Mouse (Mus musculus): ENCODE measurements around the gene Kif13a.

Gene Kif13a

DNA sequence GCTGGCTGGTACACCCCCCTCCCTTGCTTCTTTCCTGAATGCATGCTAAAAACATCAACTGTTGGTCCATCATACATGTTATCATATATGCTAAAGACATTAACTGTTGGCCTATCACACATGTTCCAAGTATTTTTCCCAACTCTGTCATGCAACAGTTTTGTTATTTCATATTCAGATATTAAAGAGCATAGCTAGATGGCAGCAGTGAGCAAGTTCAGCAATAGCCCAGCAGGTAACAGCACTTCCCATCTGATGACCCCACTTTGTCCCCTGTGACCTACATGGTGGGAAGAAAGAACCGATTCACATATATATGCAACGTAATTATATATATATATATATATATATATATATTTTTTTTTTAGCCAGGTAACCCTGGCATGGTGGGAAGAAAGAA is 91.1 kb downstream of the Kif13a start:
- DNase-seq (ENCODE audit: low spot score): peak; percentile 56

GRCm38 (mm10) chr13:46835351-46835750 is 94.3 kb downstream of the Kif13a start:
- DNase-seq (ENCODE audit: low spot score): no peak

DNA sequence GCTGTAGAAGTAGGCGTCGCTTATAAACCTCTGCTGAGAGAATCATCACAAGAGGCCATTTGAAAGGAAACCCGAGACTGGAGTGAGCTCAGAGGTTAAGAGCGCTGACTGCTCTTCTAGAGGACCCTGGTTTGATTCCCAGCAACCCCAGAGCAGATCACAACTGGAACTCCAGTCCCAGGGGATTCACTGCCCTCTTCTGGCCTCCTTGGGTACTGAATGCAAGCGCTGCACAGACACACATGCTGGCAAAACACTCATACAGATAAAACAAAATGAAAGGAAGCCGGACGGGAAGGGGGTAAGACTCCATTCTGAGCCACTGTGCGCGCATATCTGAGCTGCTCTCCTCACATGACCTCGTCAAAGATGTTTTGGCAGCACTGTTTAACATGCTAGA is 94.9 kb downstream of the Kif13a start:
- no peak for DNase-seq (ENCODE audit: low spot score)

- DNase-seq (ENCODE audit: low spot score): no peak
These were observed 96.1 kb downstream of the Kif13a start for GRCm38 (mm10) chr13:46833586-46833985.

- no peak for DNase-seq (ENCODE audit: low spot score)
These were observed 96.7 kb downstream of the Kif13a start for GRCm38 (mm10) chr13:46832956-46833355.

- DNase-seq (ENCODE audit: low spot score): no peak
These were observed 106.4 kb downstream of the Kif13a start for GRCm38 (mm10) chr13:46823271-46823670.

DNA sequence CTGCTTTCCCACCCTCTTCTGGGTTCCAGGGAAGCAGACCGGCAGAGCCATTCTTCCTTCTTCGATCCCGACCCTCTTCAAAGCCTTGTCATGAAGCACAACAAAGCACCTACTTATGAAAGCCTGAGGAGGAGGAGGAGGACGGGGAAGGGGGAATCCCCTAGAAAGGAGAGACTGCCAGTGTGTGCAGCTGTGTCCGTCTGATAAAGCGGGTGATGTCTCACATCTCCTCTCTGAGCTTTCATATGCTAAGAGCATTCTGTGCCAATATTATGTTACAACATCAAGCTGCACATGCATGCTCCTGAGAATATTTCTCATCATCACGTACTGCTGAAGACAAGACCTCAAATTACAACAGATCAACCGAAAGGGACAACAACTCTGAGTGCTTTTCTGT is 107.5 kb downstream of the Kif13a start:
- no peak for DNase-seq (ENCODE audit: low spot score)

DNA sequence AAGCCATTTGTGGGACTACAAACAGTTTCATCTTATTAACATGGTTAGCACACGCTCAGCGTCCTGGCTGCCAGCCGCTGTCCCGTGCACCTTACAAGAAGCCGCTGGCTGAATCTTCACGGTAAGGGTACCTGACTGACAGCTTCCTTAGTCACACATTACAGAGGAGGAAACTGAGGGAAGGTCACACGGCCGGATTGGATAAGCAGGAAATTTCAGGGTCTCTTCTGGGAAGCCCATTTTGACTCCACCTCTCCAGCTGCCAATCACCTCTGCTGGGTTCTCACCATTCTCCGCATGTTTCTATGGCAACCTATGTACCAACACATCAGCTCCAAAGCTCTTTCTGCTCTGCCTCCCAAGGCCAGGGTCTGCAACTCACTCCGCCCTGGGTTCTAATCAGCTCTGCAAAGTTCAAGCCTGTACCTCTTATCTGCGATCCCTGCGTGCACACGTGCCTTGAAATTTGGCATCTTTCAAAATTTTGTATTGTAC is 109.9 kb downstream of the Kif13a start:
- DNase-seq (ENCODE audit: low spot score): no peak

GRCm38 (mm10) chr13:46819202-46819728 is 110.4 kb downstream of the Kif13a start:
- no peak for DNase-seq (ENCODE audit: low spot score)

GRCm38 (mm10) chr13:46818374-46818773 is 111.3 kb downstream of the Kif13a start:
- DNase-seq (ENCODE audit: low spot score): no peak

- peak; percentile 56 for DNase-seq (ENCODE audit: low spot score)
These were observed 117.0 kb downstream of the Kif13a start for GRCm38 (mm10) chr13:46812648-46813184.

- no peak for DNase-seq (ENCODE audit: low spot score)
These were observed 118.0 kb downstream of the Kif13a start for GRCm38 (mm10) chr13:46811696-46812095.

DNA sequence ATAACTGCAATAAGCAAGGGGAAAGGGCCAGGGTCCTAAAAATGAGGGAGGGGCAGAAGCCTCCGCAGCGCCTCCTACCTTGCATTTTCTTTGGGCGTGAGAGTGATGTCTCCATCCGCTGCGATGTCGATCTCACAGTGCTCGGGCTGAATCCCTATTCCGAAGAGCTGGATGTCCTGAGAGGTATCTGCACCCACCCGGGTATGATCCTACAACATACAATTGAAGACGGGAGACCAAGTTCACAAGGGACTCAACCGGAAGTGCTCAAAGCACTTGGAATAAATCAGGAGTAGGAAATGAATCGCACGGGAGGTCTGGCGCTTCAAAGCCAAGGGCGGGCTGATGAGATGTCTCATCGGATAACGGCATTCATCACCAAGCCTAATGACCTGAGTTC is 119.1 kb downstream of the Kif13a start:
- DNase-seq (ENCODE audit: low spot score): no peak

DNA sequence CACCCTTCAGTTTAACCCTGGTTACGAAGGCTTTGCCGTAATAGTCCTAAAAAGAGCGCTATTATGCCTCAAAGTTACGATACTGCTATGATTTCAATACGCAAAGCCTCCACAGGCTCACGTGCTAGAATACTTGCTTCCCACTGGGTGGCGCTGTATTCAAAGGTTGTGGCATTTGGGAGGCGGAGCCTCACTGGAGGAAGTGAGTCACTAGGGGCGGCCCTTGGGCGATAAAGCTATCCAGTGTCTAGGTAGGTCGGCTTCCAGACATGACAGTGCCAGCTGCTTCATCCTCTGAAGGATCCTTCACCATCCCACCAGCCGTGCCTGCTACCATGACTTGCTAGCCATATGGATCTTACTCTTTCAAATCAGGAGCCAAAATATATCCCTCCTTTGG is 119.6 kb downstream of the Kif13a start:
- peak; percentile 57 for DNase-seq (ENCODE audit: low spot score)

DNA sequence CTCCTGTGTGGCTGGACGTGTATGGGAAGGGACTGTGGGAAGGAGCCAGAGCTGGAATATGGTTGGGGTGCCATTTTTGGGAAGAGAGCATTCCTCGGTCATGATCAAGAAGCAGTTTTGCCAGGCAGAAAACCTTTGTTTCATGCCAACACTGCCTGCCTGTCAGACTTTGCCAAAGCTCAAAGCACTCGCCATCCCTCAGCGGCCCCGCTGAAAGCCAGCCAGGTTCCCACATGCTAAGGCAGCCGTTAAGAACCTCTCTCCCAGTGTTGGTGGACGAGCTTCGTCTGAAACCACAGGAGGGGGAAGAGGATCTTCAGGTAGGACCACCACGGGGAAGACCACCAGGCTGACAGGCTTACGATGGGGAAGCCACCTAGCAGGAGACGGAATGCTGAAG is 121.8 kb downstream of the Kif13a start:
- no peak for DNase-seq (ENCODE audit: low spot score)

GRCm38 (mm10) chr13:46801196-46801595 is 128.5 kb downstream of the Kif13a start:
- no peak for DNase-seq (ENCODE audit: low spot score)

- peak; percentile 61 for DNase-seq (ENCODE audit: low spot score)
These were observed 131.5 kb downstream of the Kif13a start for GRCm38 (mm10) chr13:46798156-46798555.

GRCm38 (mm10) chr13:46796381-46796780 is 133.3 kb downstream of the Kif13a start:
- no peak for DNase-seq (ENCODE audit: low spot score)

- no peak for DNase-seq (ENCODE audit: low spot score)
These were observed 135.8 kb downstream of the Kif13a start for GRCm38 (mm10) chr13:46793824-46794223.

GRCm38 (mm10) chr13:46788452-46788851 is 141.2 kb downstream of the Kif13a start:
- DNase-seq (ENCODE audit: low spot score): no peak

DNA sequence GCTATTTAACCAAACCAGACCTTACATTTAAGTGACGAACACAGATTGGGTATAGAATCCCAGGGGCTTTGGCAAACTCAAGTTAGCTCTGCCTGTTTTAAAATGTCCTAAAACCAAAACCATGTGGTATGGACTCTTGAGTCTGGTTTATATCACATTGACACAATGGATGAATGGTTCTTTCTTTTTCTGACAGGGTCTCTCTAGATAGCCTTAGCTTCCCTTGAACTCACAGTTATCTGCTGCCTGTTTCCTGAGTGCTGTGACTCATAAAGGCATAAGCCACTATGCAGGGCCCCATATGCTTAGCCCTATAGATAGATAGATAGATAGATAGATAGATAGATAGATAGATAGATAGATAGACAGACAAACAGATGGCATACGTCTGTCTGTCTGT is 142.8 kb downstream of the Kif13a start:
- no peak for DNase-seq (ENCODE audit: low spot score)

DNA sequence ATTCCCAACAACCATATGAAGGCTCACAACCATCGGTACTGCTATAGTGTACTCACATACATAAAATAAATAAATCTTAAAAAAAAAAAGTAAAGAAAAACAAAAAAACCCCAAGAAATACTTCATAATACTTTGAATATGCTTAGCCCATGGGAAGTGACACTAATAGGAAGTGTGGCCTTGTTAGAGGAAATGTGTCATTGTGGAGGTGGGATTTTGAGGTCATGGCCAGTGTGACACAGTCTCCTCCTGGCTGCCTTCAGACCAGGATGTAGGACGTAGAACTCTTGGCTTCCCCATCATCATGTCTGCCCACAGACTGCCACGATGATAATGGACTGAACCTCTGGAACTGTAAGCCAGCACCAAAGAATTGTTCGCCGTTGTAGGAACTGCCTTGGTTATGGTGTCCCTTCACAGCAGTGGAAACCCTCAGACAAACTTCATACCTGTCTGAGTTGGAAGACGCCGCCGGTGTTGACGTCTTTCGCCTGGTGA is 143.6 kb downstream of the Kif13a start:
- no peak for DNase-seq (ENCODE audit: low spot score)

- no peak for DNase-seq (ENCODE audit: low spot score)
These were observed 149.3 kb downstream of the Kif13a start for GRCm38 (mm10) chr13:46780379-46780778.

DNA sequence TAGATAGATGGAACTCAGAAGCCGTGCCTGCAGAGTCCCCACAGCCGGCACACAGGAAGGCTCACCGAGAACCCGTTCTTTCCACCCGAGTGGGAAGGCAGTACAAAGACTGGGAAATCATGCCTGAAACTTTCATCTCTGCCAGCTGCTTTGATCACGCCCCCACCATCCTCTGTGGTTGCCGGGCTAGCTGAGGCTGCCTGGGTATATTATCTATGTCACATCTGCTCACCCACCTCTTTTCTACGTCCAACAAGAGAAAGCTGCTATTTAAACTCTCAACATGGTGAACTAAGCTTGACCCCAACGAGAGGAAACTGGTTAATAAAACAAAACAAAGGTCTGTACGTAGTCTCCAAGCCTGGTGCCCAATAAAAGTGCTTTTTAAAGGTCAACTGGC is 149.8 kb downstream of the Kif13a start:
- no peak for DNase-seq (ENCODE audit: low spot score)

Data from adipocyte (in vitro differentiated cells).